Mouse (Mus musculus): ENCODE data around the gene Slc25a31. TPM values are rescaled to one million over a fixed set of nuclear protein-coding genes. Genes with fewer than 3 reads are reported as not detected.
A peak's percentile ranks its signal among the peaks of the same experiment; 100 is the strongest.

Gene Slc25a31
- total RNA-seq, 2 experiments from 2014 or later, result not detected

GRCm38 (mm10) chr3:40738381-40738912, 29.8 kb downstream of the Slc25a31 start:
- DNase-seq, result no peak

- no peak for DNase-seq
These were observed 35.6 kb downstream of the Slc25a31 start, which contains the start of gene Hspa4l for GRCm38 (mm10) chr3:40744024-40744835. Hspa4l (plus strand) TSS chr3:40744495.

DNA sequence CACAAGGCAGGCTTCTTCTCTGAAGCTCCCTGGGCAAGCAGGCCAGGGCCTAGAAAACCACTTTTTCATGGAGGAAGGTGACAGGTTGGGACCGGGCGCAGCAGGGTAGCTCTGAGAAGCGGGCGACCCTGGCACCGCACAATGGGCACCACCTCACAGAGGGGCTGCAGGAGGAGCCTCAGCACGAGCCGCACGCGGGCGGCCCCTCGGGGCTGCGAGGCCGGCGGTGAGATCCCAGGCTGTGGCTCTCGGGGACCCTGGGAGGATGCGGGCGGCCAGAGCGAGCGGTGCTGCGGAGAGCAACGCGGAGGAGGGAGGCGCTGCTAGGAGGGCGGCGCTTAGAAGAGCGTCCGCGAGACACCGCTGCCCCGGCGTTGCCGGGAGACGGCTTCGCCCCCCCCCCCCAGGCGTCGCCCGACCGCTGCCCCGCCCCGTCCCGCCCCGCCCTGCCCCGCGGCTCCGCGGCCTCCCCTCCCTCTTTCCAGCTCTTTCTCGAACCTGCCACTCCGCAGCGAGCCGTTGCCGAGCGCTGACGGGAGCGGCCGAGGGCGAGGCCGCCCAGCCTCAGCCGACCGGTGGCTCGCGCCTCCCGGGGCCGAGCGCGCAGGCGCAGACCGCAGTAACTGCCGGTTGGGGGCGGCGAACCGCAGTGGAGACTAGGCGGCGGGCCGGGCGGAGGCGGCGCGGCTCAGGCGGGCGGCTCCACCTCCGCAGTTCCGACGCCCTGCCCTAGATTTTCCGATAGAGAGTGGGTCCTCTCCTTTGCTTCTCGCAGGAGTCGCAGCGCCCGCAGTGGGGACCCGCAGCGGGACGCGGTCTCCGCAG, 36.4 kb downstream of the Slc25a31 start:
- peak; percentile 93 for DNase-seq

DNA sequence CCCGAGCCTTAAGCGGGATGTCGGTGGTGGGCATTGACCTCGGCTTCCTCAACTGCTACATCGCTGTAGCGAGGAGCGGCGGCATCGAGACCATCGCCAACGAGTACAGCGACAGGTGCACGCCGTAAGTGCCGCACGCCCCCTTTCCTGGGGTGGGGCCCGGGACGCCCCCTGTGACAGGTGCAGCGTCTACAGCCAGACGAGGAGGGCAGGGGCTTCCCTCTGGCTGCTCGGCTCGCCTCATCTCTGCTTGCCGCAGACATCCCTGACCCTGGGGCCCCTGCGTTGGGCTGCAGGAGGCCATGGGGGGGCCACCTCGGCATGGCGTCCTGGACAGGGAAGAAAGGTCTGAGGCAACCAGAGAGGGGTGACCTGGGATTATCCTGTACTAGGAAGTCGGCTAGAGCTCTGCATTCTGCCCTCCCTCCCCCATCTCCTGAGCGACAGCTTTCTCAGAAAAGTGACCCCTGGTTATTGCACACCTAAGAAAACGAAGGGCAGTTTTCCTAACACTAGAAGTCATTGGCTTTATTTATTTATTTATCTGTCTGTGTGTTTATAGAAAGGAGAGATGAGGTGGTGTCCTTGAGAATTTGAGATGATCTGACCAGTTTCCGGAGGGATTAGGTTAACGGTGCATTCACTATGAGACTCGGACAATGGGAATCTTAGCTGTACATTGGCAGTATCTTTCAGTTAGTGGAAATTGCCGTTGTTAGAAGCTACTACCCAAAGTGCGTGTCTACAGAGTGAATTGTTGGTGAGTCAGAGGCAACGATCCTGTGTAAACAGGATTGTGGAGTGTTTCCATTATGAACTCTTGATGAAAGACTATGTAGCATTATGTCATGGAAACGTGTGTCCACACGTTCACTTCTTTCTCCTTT, 37.2 kb downstream of the Slc25a31 start:
- DNase-seq, result no peak

GRCm38 (mm10) chr3:40760746-40761145, 52.1 kb downstream of the Slc25a31 start:
- DNase-seq, result no peak

GRCm38 (mm10) chr3:40761312-40761711, 52.7 kb downstream of the Slc25a31 start:
- no peak for DNase-seq

Other genes with a start within 250 kb of the Slc25a31 start
- gene Intu, start 177.6 kb upstream of the Slc25a31 start, total RNA-seq (2021), result 1 to 10 TPM; 1.3 to 1.9 TPM
- 1 to 10 TPM; 7.3 to 9.0 TPM for gene Hspa4l, start 35.6 kb downstream of the Slc25a31 start, total RNA-seq (2021)
- gene Plk4, start 91.2 kb downstream of the Slc25a31 start, total RNA-seq (2021), result 10 to 100 TPM in 1 of 2 experiments, 1 to 10 TPM in 1; 4.3 to 15.4 TPM
- 10 to 100 TPM; 12.1 to 12.4 TPM for gene Mfsd8, start 138.0 kb downstream of the Slc25a31 start, total RNA-seq (2021)
- gene Abhd18, start 138.1 kb downstream of the Slc25a31 start, total RNA-seq (2021), result 10 to 100 TPM; 11.0 to 11.6 TPM
- gene 1700034I23Rik, start 193.7 kb downstream of the Slc25a31 start, total RNA-seq (2021), result under 1 TPM in 1 of 2 experiments, not detected in 1; 0.18 TPM
- gene Larp1b, start 241.0 kb downstream of the Slc25a31 start, total RNA-seq (2021), result 10 to 100 TPM; 57.5 to 67.2 TPM